Mouse (Mus musculus) embryonic facial prominence, embryonic 15.5 days (tissue): ENCODE data around the gene Pip5k1b. TPM values are rescaled to one million over a fixed set of nuclear protein-coding genes. Genes with fewer than 3 reads are reported as not detected.
"Not testable (repeated sequence)": the region's sequence is repeated elsewhere in the genome, so short reads cannot be mapped to it uniquely, and the experiment has no call there.

Experiments used
- ATAC-seq: fragments of 200-750 bp; cut with Nextera tagmentation; 2 replicates; pipeline ENCODE4 v1.8.0; 2017; ENCODE audit warnings: low read depth, moderate TSS enrichment; ENCODE audit not compliant: insufficient number of reproducible peaks, low FRiP score, low TSS enrichment
- H3K27ac ChIP-seq: fragments of 300-500 bp; sonication (generic); replicated peaks from 2 replicates; pipeline ENCODE4 v1.5.1; 2015; ENCODE audit warnings: mild to moderate bottlenecking, inconsistent platforms
- H3K27me3 ChIP-seq: fragments of 300-500 bp; sonication (generic); 2 replicates; pipeline ENCODE4 v1.6.1; 2015; ENCODE audit warnings: inconsistent platforms
- H3K36me3 ChIP-seq: fragments of 300-500 bp; sonication (generic); 2 replicates; pipeline ENCODE4 v1.6.1; 2015; ENCODE audit warnings: mild to moderate bottlenecking, inconsistent platforms
- H3K4me1 ChIP-seq: fragments of 300-500 bp; sonication (generic); 2 replicates; pipeline ENCODE4 v1.6.1; 2015; ENCODE audit warnings: inconsistent platforms
- H3K4me2 ChIP-seq: fragments of 300-500 bp; sonication (generic); replicated peaks from 2 replicates; pipeline ENCODE4 v1.6.1; 2015; ENCODE audit warnings: mild to moderate bottlenecking, inconsistent platforms
- H3K4me3 ChIP-seq: fragments of 300-500 bp; sonication (generic); replicated peaks from 2 replicates; pipeline ENCODE4 v1.5.1; 2015; ENCODE audit warnings: mild to moderate bottlenecking, inconsistent platforms
- H3K9ac ChIP-seq: fragments of 300-500 bp; sonication (generic); 2 replicates; pipeline ENCODE4 v1.6.1; 2015; ENCODE audit warnings: inconsistent platforms
- H3K9me3 ChIP-seq: fragments of 300-500 bp; sonication (generic); replicated peaks from 2 replicates; pipeline ENCODE4 v1.6.1; 2016; ENCODE audit warnings: inconsistent platforms
- WGBS: fragments of 180-500 bp; shearing (Covaris S2); methylation state at CpG from one replicate; pipeline ENCODE4 v1.1.7; 2015; 5-methylcytosine and 5-hydroxymethylcytosine counted together
- polyA plus RNA-seq: library from polyadenylated mRNA; unstranded; fragments of >200 nt; fragmentation: Nextera tagmentation; extraction: Ambion mirVana; gene quantifications from 2 replicates; pipeline ENCODE4 v1.2.1, GENCODE M21; 2015

Pip5k1b gene
- polyA plus RNA-seq, 1 experiment from 2014 or later, result 1.1 TPM

DNA sequence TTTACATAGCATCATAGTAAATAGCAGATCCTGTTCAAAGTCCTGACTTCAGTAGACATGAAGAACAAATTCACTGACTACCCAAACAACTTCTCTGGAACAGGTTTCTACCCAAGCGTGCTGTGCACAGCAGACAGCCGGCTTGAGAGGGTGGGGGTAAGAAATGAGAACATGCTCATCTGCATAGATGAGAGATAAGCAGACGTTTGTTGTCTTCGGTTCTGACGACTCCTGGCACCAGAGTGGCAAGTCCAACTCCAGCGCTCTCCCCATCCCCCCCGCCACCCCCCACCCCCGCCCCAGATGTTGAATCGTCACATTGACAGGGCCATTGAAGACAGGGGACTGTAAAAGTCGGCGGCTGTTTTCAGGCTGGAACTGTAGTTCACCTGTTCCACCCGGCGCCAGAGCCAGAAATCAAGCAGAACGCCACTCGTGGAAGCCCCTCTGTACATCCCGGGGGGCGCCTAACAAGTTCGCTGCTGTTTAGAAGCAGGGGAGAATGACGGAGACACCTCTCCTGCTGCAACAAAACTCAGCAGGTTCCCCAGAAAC lies 684 bp downstream of the Pip5k1b start:
- Histone ChIP-seq H3K36me3 (no peaks in the 10 kb centered on the region), H3K4me3 (peak overlapping the region; percentile 82), H3K4me2 (peak overlapping the region; percentile 96), H3K9me3 (no peaks in the 10 kb centered on the region), H3K27me3 (peaks cover 45% of the 10 kb centered on the region), H3K27ac (no peak overlapping the region), H3K4me1 (peaks cover 21% of the 10 kb centered on the region), H3K9ac (peak overlapping the region; percentile 45)
- under 1% methylated on average over 19 of the region's 19 CpGs for WGBS
- ATAC-seq, result no peak

DNA sequence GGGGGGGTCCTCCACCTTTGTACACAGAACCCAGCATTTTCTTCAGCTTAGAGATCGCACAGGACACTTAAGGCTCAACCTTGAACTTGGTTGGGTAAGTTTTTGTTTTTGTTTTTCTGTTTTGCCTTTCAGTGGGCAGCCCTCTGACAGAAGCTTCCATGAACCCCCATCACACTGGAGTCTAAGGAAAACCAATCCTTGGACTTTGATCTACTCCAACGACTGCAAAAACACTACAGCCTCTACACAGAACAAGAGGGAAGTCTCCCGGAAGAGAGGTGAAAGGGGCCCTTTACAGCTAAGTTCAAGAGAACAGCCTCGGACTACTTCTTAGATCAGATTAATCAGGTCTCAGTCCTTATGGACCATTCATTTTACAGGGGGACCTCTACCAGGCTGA lies 1.2 kb downstream of the Pip5k1b start:
- H3K9ac ChIP-seq, result no peak overlapping the region
- no peaks in the 10 kb centered on the region for H3K36me3 ChIP-seq
- H3K4me3 ChIP-seq, result no peak overlapping the region
- ATAC-seq, result no peak
- peaks cover 45% of the 10 kb centered on the region for H3K27me3 ChIP-seq
- H3K4me1 ChIP-seq, result peaks cover 21% of the 10 kb centered on the region
- peak overlapping the region; percentile 96; the same call in 1 of the 2 replicates for H3K4me2 ChIP-seq
- no peak overlapping the region for H3K27ac ChIP-seq
- H3K9me3 ChIP-seq, result no peaks in the 10 kb centered on the region
- 34% methylated on average over 4 of the region's 4 CpGs for WGBS

DNA sequence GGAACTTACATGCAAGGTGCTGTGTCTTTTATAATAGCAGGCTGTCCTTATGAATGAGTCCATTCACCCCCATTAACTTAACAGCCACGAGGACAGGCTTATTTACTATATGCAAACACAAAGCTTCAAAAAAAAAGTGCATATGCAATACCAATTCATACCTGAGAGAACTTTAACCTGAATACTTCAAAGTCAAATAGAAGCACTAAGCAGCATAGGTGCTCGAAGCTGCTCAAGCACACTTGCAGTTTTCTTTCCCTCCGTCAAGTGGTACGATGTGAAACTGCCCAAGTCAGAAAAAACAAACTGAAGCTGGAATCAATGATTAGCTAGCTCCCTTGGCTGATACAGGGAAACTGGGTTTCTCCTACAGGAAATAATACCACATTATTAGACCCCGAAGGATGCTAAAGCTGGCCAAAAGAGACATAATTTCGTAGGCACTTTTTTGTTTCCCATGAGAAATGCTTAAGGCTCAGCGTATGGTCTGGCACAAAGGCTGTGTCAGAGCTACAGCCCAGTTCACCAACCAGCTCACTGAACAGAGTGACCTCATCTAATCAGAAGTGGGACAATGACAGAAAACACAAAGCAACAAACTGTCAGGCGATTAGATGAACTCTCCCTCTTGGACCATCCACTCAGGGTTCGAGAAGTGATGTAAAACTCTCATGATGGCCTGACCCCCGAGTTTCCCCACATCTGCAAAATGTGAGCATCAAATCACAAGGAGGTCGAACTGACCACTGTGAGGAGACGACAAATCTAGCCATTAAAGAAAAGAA lies 2.2 kb downstream of the Pip5k1b start:
- Histone ChIP-seq H3K4me1 (peaks cover 21% of the 10 kb centered on the region), H3K36me3 (no peaks in the 10 kb centered on the region), H3K9me3 (no peaks in the 10 kb centered on the region), H3K27ac (no peak overlapping the region), H3K27me3 (peaks cover 40% of the 10 kb centered on the region), H3K9ac (no peak overlapping the region), H3K4me3 (no peak overlapping the region), H3K4me2 (no peak overlapping the region)
- WGBS, result 72% methylated on average over 12 of the region's 12 CpGs
- no peak for ATAC-seq

DNA sequence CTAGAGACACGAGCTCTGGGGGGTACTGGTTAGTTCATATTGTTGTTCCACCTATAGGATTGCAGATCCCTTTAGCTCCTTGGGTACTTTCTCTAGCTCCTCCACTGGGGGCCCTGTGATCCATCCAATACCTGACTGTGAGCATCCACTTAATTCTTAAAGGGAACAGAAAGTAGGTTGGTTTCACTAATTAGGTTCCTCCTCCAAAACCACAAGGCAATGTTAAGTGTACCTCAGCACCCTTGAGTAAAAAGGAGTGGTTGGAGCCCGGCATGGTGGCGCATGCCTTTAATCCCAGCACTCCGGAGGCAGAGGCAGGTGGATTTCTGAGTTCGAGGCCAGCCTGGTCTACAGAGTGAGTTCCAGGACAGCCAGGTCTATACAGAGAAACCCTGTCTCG lies 3.0 kb downstream of the Pip5k1b start:
- not testable (repeated sequence) for H3K36me3 ChIP-seq, ATAC-seq, H3K27ac ChIP-seq, H3K9me3 ChIP-seq, H3K4me3 ChIP-seq, H3K9ac ChIP-seq, H3K4me2 ChIP-seq
- 84% methylated on average over 6 of the region's 6 CpGs for WGBS
- H3K4me1 ChIP-seq, result peaks cover 20% of the 10 kb centered on the region
- H3K27me3 ChIP-seq, result peaks cover 35% of the 10 kb centered on the region

DNA sequence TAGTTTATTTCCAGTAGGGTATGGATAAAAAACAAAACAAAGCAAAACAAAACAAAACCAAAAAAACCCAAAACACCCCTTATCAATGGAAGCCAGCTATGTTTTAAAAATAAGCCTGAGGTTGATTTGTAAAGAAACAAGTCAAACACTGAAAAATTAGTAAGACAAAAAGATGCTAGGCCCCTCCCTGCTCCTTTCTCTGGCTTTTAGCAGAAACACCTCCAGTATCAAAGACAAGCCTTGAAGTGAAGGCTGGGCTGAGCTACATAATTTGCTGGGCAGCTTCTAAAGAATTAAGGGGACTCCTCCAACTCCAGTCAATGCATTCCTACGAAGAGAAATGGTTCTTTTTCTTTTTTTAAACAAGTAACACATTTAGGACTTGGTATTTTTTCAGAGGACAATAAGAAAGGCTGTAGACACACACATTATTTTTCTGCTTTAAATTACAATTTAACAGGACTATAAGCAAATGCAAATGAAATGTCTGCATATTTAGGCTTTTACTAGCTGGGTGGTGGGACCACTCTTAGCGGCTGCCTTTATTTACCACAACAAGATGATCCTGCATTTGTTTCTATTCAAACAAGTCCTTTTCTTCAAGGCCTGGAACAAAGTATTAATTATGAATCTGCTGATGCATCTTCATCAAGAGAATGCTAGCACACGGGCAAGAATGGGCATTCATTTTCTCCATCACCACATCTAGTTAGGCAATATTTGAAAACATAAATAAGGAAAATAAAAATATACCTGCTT lies 4.3 kb downstream of the Pip5k1b start:
- Histone ChIP-seq H3K27ac (no peak overlapping the region), H3K9me3 (no peaks in the 10 kb centered on the region), H3K4me1 (peaks cover 7% of the 10 kb centered on the region), H3K4me3 (no peak overlapping the region), H3K4me2 (no peak overlapping the region), H3K27me3 (peaks cover 22% of the 10 kb centered on the region), H3K36me3 (no peaks in the 10 kb centered on the region), H3K9ac (no peak overlapping the region)
- no peak for ATAC-seq
- 45% methylated on average over 3 of the region's 3 CpGs for WGBS

DNA sequence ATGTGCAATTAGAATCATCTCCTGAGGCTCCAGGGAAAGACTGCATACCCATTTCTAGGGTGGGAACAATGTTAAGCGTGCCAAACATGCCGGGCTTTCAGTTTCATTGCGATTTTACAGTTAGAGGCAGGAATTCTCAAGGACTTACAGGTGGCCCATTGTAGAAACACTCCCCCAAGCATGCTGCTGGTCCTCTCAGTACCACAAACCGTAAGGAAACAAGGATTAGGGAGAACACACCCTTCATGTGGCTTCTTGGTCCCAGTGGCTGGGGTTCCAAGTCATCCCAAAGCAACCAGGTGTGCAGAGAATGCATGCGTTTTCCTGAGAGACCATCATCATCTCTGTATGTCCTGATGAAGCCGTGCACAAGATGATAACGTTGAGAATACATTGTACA lies 4.9 kb downstream of the Pip5k1b start:
- Histone ChIP-seq H3K27ac (no peak overlapping the region), H3K4me2 (no peak overlapping the region), H3K4me3 (no peak overlapping the region), H3K9ac (no peak overlapping the region), H3K36me3 (no peaks in the 10 kb centered on the region), H3K4me1 (peaks cover 5% of the 10 kb centered on the region; the same call in 1 of the 2 replicates), H3K27me3 (peaks cover 19% of the 10 kb centered on the region), H3K9me3 (no peaks in the 10 kb centered on the region)
- 67% methylated on average over 7 of the region's 7 CpGs for WGBS
- no peak for ATAC-seq

DNA sequence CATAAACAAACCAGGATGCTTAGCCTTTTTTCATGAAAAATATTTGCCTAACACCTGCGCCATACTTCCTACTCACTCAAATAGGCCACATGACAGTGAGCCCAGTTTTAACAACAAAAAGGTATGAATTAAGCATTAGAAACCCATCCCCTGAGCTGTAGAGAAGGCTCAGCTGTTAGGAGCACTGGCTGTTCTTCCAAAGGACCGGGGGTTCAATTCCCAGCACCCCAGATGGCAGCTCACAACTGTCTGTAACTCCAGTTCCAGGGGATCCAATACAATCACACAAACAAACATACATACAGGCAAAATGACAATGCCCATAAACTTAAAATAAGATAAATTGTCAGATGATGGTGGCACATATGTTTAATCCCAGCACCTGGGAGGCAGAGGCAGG lies 5.7 kb downstream of the Pip5k1b start:
- Histone ChIP-seq H3K4me3 (no peak overlapping the region), H3K36me3 (no peaks in the 10 kb centered on the region), H3K9ac (no peak overlapping the region), H3K27ac (no peak overlapping the region), H3K27me3 (peaks cover 13% of the 10 kb centered on the region), H3K4me1 (no peaks in the 10 kb centered on the region), H3K4me2 (no peak overlapping the region), H3K9me3 (no peaks in the 10 kb centered on the region)
- 86% methylated on average over 2 of the region's 2 CpGs for WGBS
- ATAC-seq, result no peak

DNA sequence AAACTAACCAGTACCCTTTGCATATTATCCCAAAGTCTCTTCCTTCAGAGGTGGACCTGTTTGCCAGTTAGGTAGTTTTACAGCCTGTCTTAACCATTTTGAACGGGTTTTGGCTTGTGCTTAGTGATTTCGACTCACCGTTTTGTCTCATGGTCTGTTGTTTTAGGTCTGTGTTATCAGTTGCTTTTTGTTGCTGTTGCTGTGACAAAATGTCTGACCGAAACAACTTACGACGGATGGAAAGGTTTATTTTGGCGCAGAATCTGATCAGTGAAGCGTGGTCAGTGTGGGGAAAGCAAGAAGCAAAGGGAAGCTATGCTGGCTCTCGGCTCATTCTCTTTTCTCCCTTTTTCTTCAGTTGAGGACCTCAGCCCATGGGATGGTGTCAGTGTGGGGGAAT lies 7.3 kb downstream of the Pip5k1b start:
- ATAC-seq, result no peak
- Histone ChIP-seq H3K27me3 (peaks cover 1% of the 10 kb centered on the region; the same call in 1 of the 2 replicates), H3K4me3 (no peak overlapping the region), H3K4me1 (no peaks in the 10 kb centered on the region), H3K9ac (no peak overlapping the region), H3K4me2 (no peak overlapping the region), H3K27ac (no peak overlapping the region), H3K9me3 (no peaks in the 10 kb centered on the region), H3K36me3 (no peaks in the 10 kb centered on the region)
- 95% methylated on average over 9 of the region's 9 CpGs for WGBS

DNA sequence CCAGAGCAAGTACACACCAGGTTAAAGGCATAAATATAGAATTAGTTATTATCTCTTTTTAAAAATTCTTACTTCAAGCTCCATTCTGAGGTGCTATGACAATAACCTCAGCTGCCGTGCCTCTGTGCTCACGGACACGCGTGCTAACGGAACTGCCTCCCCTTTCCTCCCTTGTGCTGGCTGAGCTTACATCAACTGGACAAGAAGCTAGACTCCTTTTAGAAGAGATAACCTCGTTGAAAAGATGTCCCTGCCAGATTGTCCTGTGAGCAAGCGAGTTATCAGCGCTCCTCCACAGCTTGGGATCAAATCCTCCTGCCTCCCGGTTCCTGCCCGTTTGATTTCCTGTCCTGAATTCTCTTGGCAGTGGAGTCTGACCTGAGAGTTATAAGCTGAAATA lies 9.5 kb downstream of the Pip5k1b start:
- 84% methylated on average over 10 of the region's 10 CpGs for WGBS
- H3K27ac ChIP-seq, result no peak overlapping the region

DNA sequence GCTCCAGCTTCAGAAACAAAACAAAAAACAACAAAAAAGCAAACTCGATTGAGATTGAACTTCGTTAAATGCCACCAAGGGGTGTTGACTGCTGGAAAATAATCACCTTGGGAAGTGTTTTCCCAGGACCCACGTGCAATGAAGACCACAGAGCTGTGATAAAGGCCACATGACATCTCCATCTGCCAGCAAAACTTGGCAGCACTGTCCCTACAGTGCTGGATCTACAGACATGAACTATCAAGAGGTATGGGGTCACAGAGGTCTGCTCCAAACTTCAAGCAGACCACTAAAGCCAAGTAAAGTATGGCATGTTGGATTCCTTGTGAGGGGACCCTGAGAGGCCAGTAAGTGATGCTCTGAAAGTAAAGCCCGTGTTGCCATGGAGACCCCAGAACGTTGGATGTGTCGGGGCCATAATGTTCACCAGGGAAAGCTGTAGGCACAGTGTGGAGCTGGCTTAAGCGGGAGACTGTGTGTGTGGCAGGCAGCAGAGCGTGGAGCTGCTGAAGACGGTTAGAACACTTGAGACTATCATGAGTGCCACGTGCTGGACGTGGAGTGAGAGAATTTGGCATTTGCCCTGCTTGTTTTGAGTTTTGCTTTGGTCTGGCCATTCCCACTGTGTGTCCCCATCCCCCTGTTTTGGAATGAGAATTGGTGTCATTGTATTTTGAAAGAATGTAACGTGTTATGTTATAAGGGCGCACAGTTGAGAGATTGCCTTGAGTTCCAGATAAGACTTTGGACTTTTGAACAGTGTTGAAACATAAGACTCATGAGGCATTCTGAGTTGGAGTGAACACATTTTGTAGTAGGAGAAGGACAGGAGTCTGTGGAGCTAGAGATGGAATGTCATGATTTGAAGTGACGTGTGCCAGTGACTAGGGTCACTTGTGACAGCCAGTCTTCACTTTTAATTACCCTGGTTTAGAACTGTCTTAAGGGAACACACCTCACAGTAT lies 12.0 kb downstream of the Pip5k1b start:
- H3K36me3 ChIP-seq, result no peaks in the 10 kb centered on the region
- no peaks in the 10 kb centered on the region for H3K4me1 ChIP-seq
- 84% methylated on average over 14 of the region's 14 CpGs for WGBS
- H3K27me3 ChIP-seq, result no peaks in the 10 kb centered on the region
- H3K9ac ChIP-seq, result no peak overlapping the region
- H3K4me3 ChIP-seq, result no peak overlapping the region
- no peak for ATAC-seq
- H3K27ac ChIP-seq, result no peak overlapping the region
- no peak overlapping the region for H3K4me2 ChIP-seq
- no peaks in the 10 kb centered on the region for H3K9me3 ChIP-seq

More for the DNA sequence above, 9.5 kb downstream of the Pip5k1b start:
- Histone ChIP-seq H3K4me3 (no peak overlapping the region), H3K4me1 (no peaks in the 10 kb centered on the region), H3K27me3 (no peaks in the 10 kb centered on the region), H3K4me2 (no peak overlapping the region), H3K9me3 (no peaks in the 10 kb centered on the region), H3K9ac (no peak overlapping the region), H3K36me3 (no peaks in the 10 kb centered on the region)
- ATAC-seq, result no peak

DNA sequence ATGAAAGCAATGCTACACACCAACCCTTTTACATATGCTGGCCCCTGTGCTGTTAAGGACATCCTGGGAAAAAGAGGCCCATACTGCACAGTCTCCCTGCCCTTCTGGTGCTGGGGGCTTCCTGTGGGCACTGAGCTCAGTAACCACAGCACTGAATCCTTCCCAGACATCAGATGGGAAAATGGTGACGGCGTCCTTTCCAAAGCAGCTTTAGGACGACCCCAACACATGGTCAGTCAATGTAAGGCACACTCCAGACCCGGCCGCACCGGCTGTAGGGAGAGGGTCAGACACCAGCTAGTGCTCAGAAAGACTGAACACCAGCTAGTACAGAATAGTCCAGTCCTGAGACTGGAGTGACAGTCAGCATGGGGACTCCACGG lies 13.4 kb downstream of the Pip5k1b start:
- no peaks in the 10 kb centered on the region for H3K4me1 ChIP-seq
- no peaks in the 10 kb centered on the region for H3K9me3 ChIP-seq
- ATAC-seq, result no peak
- WGBS, result 83% methylated on average over 7 of the region's 7 CpGs
- no peaks in the 10 kb centered on the region for H3K36me3 ChIP-seq
- no peaks in the 10 kb centered on the region for H3K27me3 ChIP-seq
- H3K4me2 ChIP-seq, result no peak overlapping the region
- no peak overlapping the region for H3K27ac ChIP-seq
- no peak overlapping the region for H3K9ac ChIP-seq
- no peak overlapping the region for H3K4me3 ChIP-seq
